Mouse (Mus musculus) kidney, postnatal 4 days (tissue): Measurements from ENCODE around the gene Stard13.

Experiments
- DNase-seq, 2 experiments: peaks; one replicate each; pipeline ENCODE4 v3.0.0; 2021; ENCODE audit warnings: mixed read lengths in 2 of 2

The Stard13 gene

DNA sequence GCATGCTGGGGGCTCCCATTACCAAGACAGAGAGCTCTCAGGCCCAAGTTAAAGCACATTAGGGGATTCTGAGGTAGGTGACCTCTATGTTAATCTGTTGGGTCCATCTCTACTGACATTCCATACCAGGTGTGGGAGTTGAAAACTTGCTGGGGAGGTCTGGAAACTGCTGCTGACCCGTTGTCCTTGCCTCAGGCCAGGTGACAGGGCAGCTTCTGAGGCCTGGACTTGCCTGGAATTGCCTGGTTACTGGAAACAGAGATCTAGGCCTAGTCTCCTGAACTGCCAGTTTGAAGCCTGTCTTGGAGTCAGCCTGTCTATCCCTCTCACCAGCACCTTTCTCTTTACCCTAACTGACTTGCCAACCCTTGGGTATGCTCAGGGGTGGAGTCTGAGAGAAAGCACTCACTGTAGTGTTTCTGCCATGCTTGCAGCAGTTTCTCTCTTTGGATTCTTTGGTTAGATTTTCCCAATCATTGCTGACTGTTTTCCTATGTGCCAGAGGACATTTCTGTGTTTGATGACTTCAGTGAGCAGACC, 229.3 kb downstream of the Stard13 start:
- no peak for DNase-seq

DNA sequence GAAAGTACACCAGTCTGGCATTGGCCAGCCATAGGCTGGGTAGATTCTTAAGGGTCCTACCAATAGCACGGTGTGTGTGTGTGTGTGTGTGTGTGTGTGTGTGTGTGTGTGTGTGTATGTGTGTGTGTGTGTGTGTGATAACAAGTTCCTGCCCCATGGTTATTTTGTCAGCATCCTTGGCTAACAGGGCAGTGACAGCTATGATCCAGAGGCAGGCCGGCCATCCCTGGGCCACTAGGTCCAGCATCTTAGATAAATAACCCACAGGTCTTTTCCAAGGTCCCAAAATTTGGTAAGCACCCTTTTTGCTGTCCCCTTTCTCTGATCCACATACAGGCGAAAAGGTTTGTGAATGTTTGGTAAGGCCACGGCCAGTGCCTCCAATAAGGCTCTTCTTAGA, 231.6 kb downstream of the Stard13 start:
- DNase-seq: no peak

- no peak for DNase-seq
Observed at GRCm38 (mm10) chr5:151001111-151001510, 232.5 kb downstream of the Stard13 start.

GRCm38 (mm10) chr5:150996586-150996985, 237.1 kb downstream of the Stard13 start:
- no peak for DNase-seq

- no peak for DNase-seq
Observed at GRCm38 (mm10) chr5:150994096-150994495, 239.5 kb downstream of the Stard13 start.
